Mouse (Mus musculus) lung, embryonic 14.5 days (tissue): ENCODE data around the gene Rtn4r. TPM values are rescaled to one million over a fixed set of nuclear protein-coding genes. Genes with fewer than 3 reads are reported as not detected.

Source experiments
- ATAC-seq: fragments of 200-750 bp; cut with Nextera tagmentation; 2 replicates; pipeline ENCODE4 v1.8.0; 2017; ENCODE audit warnings: mild to moderate bottlenecking, moderate TSS enrichment, moderate library complexity; ENCODE audit not compliant: insufficient read depth
- DNase-seq: peaks from one replicate; pipeline ENCODE4 v3.0.0-alpha.2; 2015
- H3K27ac ChIP-seq: fragments of 300-500 bp; sonication (generic); 2 replicates; pipeline ENCODE4 v1.5.1; 2014; ENCODE audit warnings: low read depth, mild to moderate bottlenecking, moderate library complexity
- H3K27me3 ChIP-seq: fragments of 300-500 bp; sonication (generic); 2 replicates; pipeline ENCODE4 v1.6.1; 2014; ENCODE audit warnings: low read length, control low read depth; ENCODE audit not compliant: insufficient read depth
- H3K36me3 ChIP-seq: fragments of 300-500 bp; sonication (generic); 2 replicates; pipeline ENCODE4 v1.6.1; 2014; ENCODE audit warnings: control low read depth; ENCODE audit not compliant: insufficient read depth
- H3K4me1 ChIP-seq: fragments of 300-500 bp; sonication (generic); 2 replicates; pipeline ENCODE4 v1.6.1; 2014; ENCODE audit warnings: antibody characterized with exemption, control low read depth; ENCODE audit not compliant: insufficient read depth
- H3K4me2 ChIP-seq: fragments of 300-500 bp; sonication (generic); 2 replicates; pipeline ENCODE4 v1.6.1; 2014; ENCODE audit warnings: mild to moderate bottlenecking
- H3K4me3 ChIP-seq: fragments of 300-500 bp; sonication (generic); 2 replicates; pipeline ENCODE4 v1.5.1; 2014; ENCODE audit warnings: low read depth, low read length
- H3K9ac ChIP-seq: fragments of 300-500 bp; sonication (generic); 2 replicates; pipeline ENCODE4 v1.6.1; 2014
- H3K9me3 ChIP-seq: fragments of 300-500 bp; sonication (generic); 2 replicates; pipeline ENCODE4 v1.6.1; 2016; ENCODE audit warnings: low read depth, low read length, control low read depth
- CTCF ChIP-seq: IDR thresholded peaks from 2 replicates; pipeline ENCODE4 v1.5.1; 2016; ENCODE audit warnings: antibody characterized with exemption, low read depth
- WGBS: fragments of 180-500 bp; shearing (Covaris S2); extraction: QIAGEN DNeasy Blood & Tissue Kit; methylation state at CpG from one replicate; pipeline ENCODE4 v1.1.7; 2014; 5-methylcytosine and 5-hydroxymethylcytosine counted together
- microRNA-seq: library from miRNA; unstranded; fragments of <30 nt; microRNA quantifications from one replicate; pipeline ENCODE4, GENCODE M21; 2016; ENCODE audit warnings: borderline number of aligned reads
- polyA plus RNA-seq: library from polyadenylated mRNA; unstranded; fragments of >200 nt; fragmentation: Nextera tagmentation; extraction: Ambion mirVana; gene quantifications from 2 replicates; pipeline ENCODE4 v1.2.1, GENCODE M21; 2014

Gene Rtn4r
- polyA plus RNA-seq, 1 experiment from 2014 or later, result 1.7 TPM

DNA sequence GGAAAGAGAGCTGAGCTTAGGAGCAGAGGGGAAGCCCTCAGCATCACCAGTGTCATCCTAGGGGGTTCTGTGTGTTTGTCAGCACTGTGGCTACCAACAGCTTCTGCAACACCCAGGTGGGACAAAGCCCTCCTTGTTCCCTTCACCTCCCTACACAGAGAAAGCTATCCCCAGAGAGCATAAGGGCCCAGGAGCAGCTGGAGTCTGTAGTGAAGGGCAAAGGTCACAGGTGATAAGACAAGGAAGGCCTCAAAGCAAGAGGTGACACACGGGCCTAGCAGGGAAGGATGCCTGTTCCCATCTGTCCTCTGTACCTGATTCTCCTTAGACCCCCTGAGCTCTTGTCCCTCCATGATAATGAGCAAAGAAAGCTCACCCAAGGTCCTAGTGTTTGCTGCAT lies 74.2 kb downstream of the Rtn4r start:
- 12% methylated on average over 1 of the region's 1 CpGs for WGBS
- DNase-seq, result no peak

More for the DNA sequence above, 74.2 kb downstream of the Rtn4r start:
- Histone ChIP-seq H3K27me3 (no peaks in the 10 kb centered on the region), H3K4me3 (no peak overlapping the region), H3K4me2 (no peak overlapping the region), H3K27ac (no peak overlapping the region), H3K36me3 (no peaks in the 10 kb centered on the region), H3K4me1 (no peaks in the 10 kb centered on the region), H3K9ac (no peak overlapping the region), H3K9me3 (no peaks in the 10 kb centered on the region)
- no peak for ATAC-seq
- no peak for TF ChIP-seq CTCF

Small RNA genes lying within 50 kb of the gene (microRNA-seq; reads per million reads assigned to microRNA genes)
- not detected for gene Mir6366

Other genes with a start within 250 kb of the Rtn4r start
- 0.29 and 0.55 TPM in 2 replicates for gene Gm20518, start 236.0 kb upstream of the Rtn4r start, polyA plus RNA-seq
- gene Tssk1, start 233.4 kb upstream of the Rtn4r start, polyA plus RNA-seq, result 0.07 and 0.09 TPM in 2 replicates
- gene Dgcr2, start 229.1 kb upstream of the Rtn4r start, polyA plus RNA-seq, result 94.6 and 105 TPM in 2 replicates
- gene Tssk2, start 229.0 kb upstream of the Rtn4r start, polyA plus RNA-seq, result not detected in 2 replicates
- gene Ess2, start 216.3 kb upstream of the Rtn4r start, polyA plus RNA-seq, result 32.5 and 37.3 TPM in 2 replicates
- 0.21 TPM in 1 of 2 replicates, not detected in the other for gene Gsc2, start 212.6 kb upstream of the Rtn4r start, polyA plus RNA-seq
- 59.0 and 66.6 TPM in 2 replicates for gene Slc25a1, start 199.4 kb upstream of the Rtn4r start, polyA plus RNA-seq
- gene Vpreb2, start 147.2 kb upstream of the Rtn4r start, polyA plus RNA-seq, result not detected in 2 replicates
- gene Dgcr6, start 74.8 kb upstream of the Rtn4r start, polyA plus RNA-seq, result 93.8 and 97.3 TPM in 2 replicates
- gene Prodh, start 37.4 kb upstream of the Rtn4r start, polyA plus RNA-seq, result 14.8 and 17.5 TPM in 2 replicates
- gene Ccdc188, start 90.2 kb downstream of the Rtn4r start, polyA plus RNA-seq, result not detected in 2 replicates
- gene Zdhhc8, start 107.5 kb downstream of the Rtn4r start, polyA plus RNA-seq, result 22.0 and 23.8 TPM in 2 replicates
- gene Trmt2a, start 121.0 kb downstream of the Rtn4r start, polyA plus RNA-seq, result 74.1 and 81.3 TPM in 2 replicates
- gene Ranbp1, start 121.1 kb downstream of the Rtn4r start, polyA plus RNA-seq, result 776 and 804 TPM in 2 replicates
- 1.5 and 2.5 TPM in 2 replicates for gene Gm49776, start 130.7 kb downstream of the Rtn4r start, polyA plus RNA-seq
- 42.2 and 44.4 TPM in 2 replicates for gene Dgcr8, start 161.6 kb downstream of the Rtn4r start, polyA plus RNA-seq
- 23.6 and 27.2 TPM in 2 replicates for gene Tango2, start 220.5 kb downstream of the Rtn4r start, polyA plus RNA-seq
- 25.7 and 30.8 TPM in 2 replicates for gene Arvcf, start 220.5 kb downstream of the Rtn4r start, polyA plus RNA-seq